Mouse (Mus musculus) liver, embryonic 11.5 days (tissue): ENCODE measurements around the gene Ciao2b. TPM values are rescaled to one million over a fixed set of nuclear protein-coding genes. Genes with fewer than 3 reads are reported as not detected.

Experiments used
- ATAC-seq: fragments of 200-750 bp; cut with Nextera tagmentation; replicated peaks from 2 replicates; pipeline ENCODE4 v1.8.0; 2017; ENCODE audit warnings: moderate number of reproducible peaks, mild to moderate bottlenecking, moderate TSS enrichment, moderate library complexity; ENCODE audit not compliant: low FRiP score
- DNase-seq: peaks from one replicate; pipeline ENCODE4 v3.0.0-alpha.2; 2017; ENCODE audit warnings: low spot score
- H3K27ac ChIP-seq: fragments of 300-500 bp; sonication (generic); 2 replicates; pipeline ENCODE4 v1.5.1; 2014; ENCODE audit warnings: mild to moderate bottlenecking, low read depth, low read length, control low read depth
- H3K27me3 ChIP-seq: fragments of 300-500 bp; sonication (generic); replicated peaks from 2 replicates; pipeline ENCODE4 v1.6.1; 2014; ENCODE audit warnings: low read length, mixed read lengths; ENCODE audit not compliant: control insufficient read depth, insufficient read depth
- H3K36me3 ChIP-seq: fragments of 300-500 bp; sonication (generic); 2 replicates; pipeline ENCODE4 v1.6.1; 2014; ENCODE audit warnings: mild to moderate bottlenecking, low read length, moderate library complexity, mixed read lengths; ENCODE audit not compliant: control insufficient read depth, insufficient read depth
- H3K4me1 ChIP-seq: fragments of 300-500 bp; sonication (generic); replicated peaks from 2 replicates; pipeline ENCODE4 v1.6.1; 2014; ENCODE audit warnings: low read length, mixed read lengths; ENCODE audit not compliant: control insufficient read depth, insufficient read depth
- H3K4me2 ChIP-seq: fragments of 300-500 bp; sonication (generic); 2 replicates; pipeline ENCODE4 v1.6.1; 2014; ENCODE audit warnings: mild to moderate bottlenecking, control low read depth, moderate library complexity
- H3K4me3 ChIP-seq: fragments of 300-500 bp; sonication (generic); 2 replicates; pipeline ENCODE4 v1.5.1; 2014; ENCODE audit warnings: low read depth, low read length, control low read depth
- H3K9ac ChIP-seq: fragments of 300-500 bp; sonication (generic); 2 replicates; pipeline ENCODE4 v1.6.1; 2014; ENCODE audit warnings: low read depth, low read length, control low read depth
- H3K9me3 ChIP-seq: fragments of 300-500 bp; sonication (generic); 2 replicates; pipeline ENCODE4 v1.6.1; 2016; ENCODE audit warnings: low read length, inconsistent platforms, mixed read lengths; ENCODE audit not compliant: control insufficient read depth
- WGBS: fragments of 180-500 bp; shearing (Covaris S2); extraction: QIAGEN DNeasy Blood & Tissue Kit; methylation state at CpG from one replicate; pipeline ENCODE4 v1.1.7; 2014; 5-methylcytosine and 5-hydroxymethylcytosine counted together
- polyA plus RNA-seq: library from polyadenylated mRNA; unstranded; fragments of >200 nt; fragmentation: Nextera tagmentation; extraction: Ambion mirVana; gene quantifications from 2 replicates; pipeline ENCODE4 v1.2.1, GENCODE M21; 2014

Gene Ciao2b
- polyA plus RNA-seq, 1 experiment from 2014 or later: 94.0 TPM

- no peaks in the 10 kb centered on the region for H3K36me3 ChIP-seq
- H3K9me3 ChIP-seq: no peaks in the 10 kb centered on the region
- peaks cover 13% of the 10 kb centered on the region; the same call in 1 of the 2 replicates for H3K4me1 ChIP-seq
- peaks cover 5% of the 10 kb centered on the region for H3K27me3 ChIP-seq
- H3K27ac ChIP-seq: no peak overlapping the region
- DNase-seq (no peak), ATAC-seq (0 out of 2 replicates have a peak, but pooled peaks have one; percentile 18)
- 65% methylated on average over 22 of the region's 22 CpGs for WGBS
- peak overlapping the region; percentile 63; the same call in 1 of the 2 replicates for H3K4me2 ChIP-seq
- no peak overlapping the region for H3K4me3 ChIP-seq
- no peak overlapping the region for H3K9ac ChIP-seq
These were observed 12.3 kb downstream of the Ciao2b start for GRCm38 (mm10) chr8:104629306-104630110.

GRCm38 (mm10) chr8:104628402-104628801, 13.4 kb downstream of the Ciao2b start:
- no peak for DNase-seq
- ATAC-seq: no peak
- Histone ChIP-seq H3K4me1 (peaks cover 13% of the 10 kb centered on the region; the same call in 1 of the 2 replicates), H3K4me3 (no peak overlapping the region), H3K27ac (no peak overlapping the region), H3K27me3 (peaks cover 5% of the 10 kb centered on the region), H3K9me3 (no peaks in the 10 kb centered on the region), H3K36me3 (no peaks in the 10 kb centered on the region), H3K9ac (no peak overlapping the region), H3K4me2 (no peak overlapping the region)
- 93% methylated on average over 21 of the region's 21 CpGs for WGBS

- WGBS: 50% methylated on average over 4 of the region's 4 CpGs
- peaks cover 13% of the 10 kb centered on the region; the same call in 1 of the 2 replicates for H3K4me1 ChIP-seq
- H3K4me3 ChIP-seq: no peak overlapping the region
- no peak overlapping the region for H3K9ac ChIP-seq
- no peak overlapping the region for H3K27ac ChIP-seq
- ATAC-seq (no peak), DNase-seq (no peak)
- H3K4me2 ChIP-seq: no peak overlapping the region
- H3K36me3 ChIP-seq: no peaks in the 10 kb centered on the region
- no peaks in the 10 kb centered on the region for H3K9me3 ChIP-seq
- peaks cover 5% of the 10 kb centered on the region for H3K27me3 ChIP-seq
These were observed 14.6 kb downstream of the Ciao2b start for GRCm38 (mm10) chr8:104627065-104627740.

GRCm38 (mm10) chr8:104624161-104624560, 17.6 kb downstream of the Ciao2b start, which contains the start of gene Cdh16:
Cdh16 (minus strand) TSS chr8:104624396.
- Histone ChIP-seq H3K9ac (no peak within 1 kb of the TSS), H3K27me3 (no peaks in the 10 kb centered on the region; the same call in 1 of the 2 replicates), H3K27ac (no peak within 1 kb of the TSS), H3K9me3 (no peaks in the 10 kb centered on the region), H3K36me3 (no peaks in the 10 kb centered on the region), H3K4me1 (no peaks in the 10 kb centered on the region), H3K4me3 (no peak within 1 kb of the TSS), H3K4me2 (no peak within 1 kb of the TSS)
- DNase-seq (no peak), ATAC-seq (no peak)
- 70% methylated on average over 6 of the region's 6 CpGs for WGBS

- WGBS: 56% methylated on average over 5 of the region's 5 CpGs
These were observed 21.0 kb downstream of the Ciao2b start for GRCm38 (mm10) chr8:104620765-104621164.

GRCm38 (mm10) chr8:104613119-104613518, 28.6 kb downstream of the Ciao2b start:
- Histone ChIP-seq H3K9me3 (no peaks in the 10 kb centered on the region), H3K4me1 (no peaks in the 10 kb centered on the region), H3K36me3 (no peaks in the 10 kb centered on the region), H3K27me3 (no peaks in the 10 kb centered on the region), H3K4me2 (no peak overlapping the region), H3K4me3 (no peak overlapping the region), H3K27ac (no peak overlapping the region), H3K9ac (no peak overlapping the region)
- 55% methylated on average over 4 of the region's 4 CpGs for WGBS
- ATAC-seq (no peak), DNase-seq (no peak)

More at GRCm38 (mm10) chr8:104620765-104621164, 21.0 kb downstream of the Ciao2b start:
- no peak for DNase-seq
- no peaks in the 10 kb centered on the region for H3K27me3 ChIP-seq
- no peak for ATAC-seq
- H3K36me3 ChIP-seq: no peaks in the 10 kb centered on the region
- H3K9ac ChIP-seq: no peak overlapping the region
- H3K27ac ChIP-seq: no peak overlapping the region
- H3K4me3 ChIP-seq: no peak overlapping the region
- no peaks in the 10 kb centered on the region for H3K9me3 ChIP-seq
- H3K4me2 ChIP-seq: no peak overlapping the region
- no peaks in the 10 kb centered on the region for H3K4me1 ChIP-seq

GRCm38 (mm10) chr8:104611613-104612012, 30.2 kb downstream of the Ciao2b start:
- no peak overlapping the region for H3K27ac ChIP-seq
- H3K4me3 ChIP-seq: no peak overlapping the region
- no peak overlapping the region for H3K9ac ChIP-seq
- H3K36me3 ChIP-seq: no peaks in the 10 kb centered on the region
- 61% methylated on average over 4 of the region's 4 CpGs for WGBS
- H3K4me1 ChIP-seq: no peaks in the 10 kb centered on the region
- H3K9me3 ChIP-seq: no peaks in the 10 kb centered on the region
- H3K27me3 ChIP-seq: no peaks in the 10 kb centered on the region
- H3K4me2 ChIP-seq: no peak overlapping the region
- DNase-seq: no peak
- ATAC-seq: no peak

- no peak for ATAC-seq
- Histone ChIP-seq H3K9me3 (no peaks in the 10 kb centered on the region), H3K4me2 (no peak overlapping the region), H3K4me3 (no peak overlapping the region), H3K27me3 (0 out of 2 replicates have a peak, but pooled peaks cover 3% of the 10 kb centered on the region), H3K9ac (no peak overlapping the region), H3K27ac (no peak overlapping the region), H3K36me3 (no peaks in the 10 kb centered on the region), H3K4me1 (no peaks in the 10 kb centered on the region)
- WGBS: 67% methylated on average over 12 of the region's 12 CpGs
- no peak for DNase-seq
These were observed 31.5 kb downstream of the Ciao2b start for GRCm38 (mm10) chr8:104610185-104610766.
